ENCODE assay signal across 11 mouse cellular contexts in the genomic region with DNA sequence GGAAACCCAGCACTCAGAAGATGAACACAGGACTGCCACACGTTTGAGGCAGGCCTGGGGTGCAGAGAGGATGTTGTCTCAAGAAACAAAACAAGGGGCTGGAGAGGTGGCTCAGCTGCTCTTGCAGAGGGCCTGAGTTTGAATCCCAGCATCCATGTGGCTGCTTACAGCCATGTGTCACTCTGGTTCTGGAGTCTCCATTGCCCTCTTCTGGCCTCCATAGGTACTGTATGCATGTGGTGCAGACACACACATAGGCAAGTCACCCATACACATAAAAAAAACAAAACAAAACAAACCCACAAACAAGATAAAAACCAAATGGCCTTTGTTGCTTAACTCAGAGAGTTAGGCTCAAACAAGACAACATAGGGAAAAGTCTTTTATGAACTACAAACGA. TPM values are rescaled to one million over a fixed set of nuclear protein-coding genes. Genes with fewer than 3 reads are reported as not detected.
DNase-seq lines count a peak whose midpoint lies in the region; ATAC-seq and TF ChIP-seq lines count a peak whose summit lies in the region.
"Had no signal": no experiment of that assay in that cellular context is flagged by ENCODE, and none has a peak within 500 bp of the region (broad histone marks: within the 10 kb centered on the region; RNA-seq: fewer than 3 reads in every experiment).

No protein-coding gene starts in this region.

- no peaks in the 10 kb centered on the region for H3K27me3 ChIP-seq in kidney, adult 2 months (replicated peaks; ENCODE audit: control insufficient read depth, insufficient read depth, low read length)
- no peaks in the 10 kb centered on the region for H3K27me3 ChIP-seq in ES-Bruce4 (ENCODE audit: control insufficient read depth, insufficient read depth, low read length, poor library complexity, severe bottlenecking)
- H3K27me3 ChIP-seq: megakaryocyte, embryonic 14.5 days had no signal

- H3K4me1 ChIP-seq in kidney, adult 2 months (ENCODE audit: control insufficient read depth, insufficient read depth, low read length): peaks cover 10% of the 10 kb centered on the region; the same call in 1 of the 2 replicates
- no peaks in the 10 kb centered on the region for H3K4me1 ChIP-seq in ES-Bruce4 (ENCODE audit: control insufficient read depth, insufficient read depth, low read length)

- DNase-seq in kidney, adult 2 months: no peak
- DNase-seq in kidney, postnatal 25 days: no peak
- peak; percentile 69 for DNase-seq in 3T3-L1 (ENCODE audit: low read depth, low spot score)
- no peak for DNase-seq in Muller cell, postnatal 12 days (ENCODE audit: inconsistent ontology term)
- no peak for DNase-seq in T-cell, adult 2 months (ENCODE audit: low spot score)
- DNase-seq in gastrocnemius, postnatal 36 days: no peak
- DNase-seq: adrenal gland, adult 2 months had no signal

- 81% methylated on average over 2 of the region's 2 CpGs for WGBS in kidney, adult 2 months

- H3K36me3 ChIP-seq in kidney, adult 2 months (ENCODE audit: control insufficient read depth, insufficient read depth, low read length): no peaks in the 10 kb centered on the region
- peaks cover 3% of the 10 kb centered on the region; the same call in 1 of the 2 replicates for H3K36me3 ChIP-seq in ES-Bruce4 (ENCODE audit: control insufficient read depth, insufficient read depth, low read length, poor library complexity, severe bottlenecking)

- 0 out of 2 replicates have a peak, but pooled peaks have one; percentile 40 for ATAC-seq in erythroblast, adult 5-6 weeks (replicated peaks; ENCODE audit: low FRiP score, poor library complexity, severe bottlenecking)

- TF ChIP-seq CTCF in kidney, adult 2 months (conservative IDR thresholded peaks at IDR 0.05; ENCODE audit: insufficient read depth, insufficient read length, low read depth, low read length): peak; percentile 30; the same call in 1 of the 2 replicates
- TF ChIP-seq CTCF in ES-Bruce4 (IDR thresholded peaks at IDR 0.05; ENCODE audit: low read depth, low read length): peak; percentile 15

- TF ChIP-seq EP300 in ES-Bruce4 (IDR thresholded peaks at IDR 0.05; ENCODE audit: insufficient read depth, low read depth, low read length): no peak

- no peak overlapping the region for H3K27ac ChIP-seq in kidney, adult 2 months (ENCODE audit: insufficient read depth, low read depth, low read length)
- H3K27ac ChIP-seq in ES-Bruce4 (ENCODE audit: insufficient read depth, low read length): no peak overlapping the region

- no peak for TF ChIP-seq POLR2A in kidney, adult 2 months (IDR thresholded peaks at IDR 0.05; ENCODE audit: low read depth, low read length)
- TF ChIP-seq POLR2A in ES-Bruce4 (IDR thresholded peaks at IDR 0.05; ENCODE audit: insufficient read depth, low read length): no peak

- no peak overlapping the region for H3K4me3 ChIP-seq in kidney, adult 2 months (ENCODE audit: insufficient read depth, low read depth, low read length)
- H3K4me3 ChIP-seq in ES-Bruce4 (ENCODE audit: low read depth, low read length): no peak overlapping the region

- H3K9me3 ChIP-seq in ES-Bruce4 (replicated peaks; ENCODE audit: control insufficient read depth, insufficient read depth, low read length, poor library complexity, severe bottlenecking): no peaks in the 10 kb centered on the region
- H3K9me3 ChIP-seq: megakaryocyte, embryonic 14.5 days had no signal

- no peak overlapping the region for H3K9ac ChIP-seq in ES-Bruce4 (ENCODE audit: low read depth, poor library complexity, severe bottlenecking)

- intact Hi-C loops in gastrocnemius, postnatal 36 days (cut with DNase I): loop anchor here (10.0 kb wide), 1 partner anchor 267 kb away; a partner anchor contains a TSS

RNA-seq across cellular contexts. Expression of a gene that starts 2.3 kb away (rescaled TPM):
- 48.4 and 64.4 TPM in 2 replicates for polyA plus RNA-seq in kidney, adult 2 months (2012; rRNA removed)
- polyA plus RNA-seq in ES-Bruce4 (2011; ENCODE audit: insufficient read depth, insufficient read length, low read depth, missing spikeins): 31.6 and 38.7 TPM in 2 replicates
- total RNA-seq in erythroblast, adult 5-6 weeks (2015; ENCODE audit: low replicate concordance): 2.7 and 5.4 TPM in 2 replicates
- 12.9 and 13.5 TPM in 2 replicates for total RNA-seq in erythroblast, adult 5-6 weeks (2017; ENCODE audit: low replicate concordance)
- 10 to 100 TPM; 17.8 to 20.4 TPM for total RNA-seq in gastrocnemius, postnatal 36 days (2021)

RNA-seq across cellular contexts. Expression of a gene that starts 34.4 kb away (rescaled TPM):
- 0.79 and 1.1 TPM in 2 replicates for polyA plus RNA-seq in kidney, adult 2 months (2012; rRNA removed)
- polyA plus RNA-seq in ES-Bruce4 (2011; ENCODE audit: insufficient read depth, insufficient read length, low read depth, missing spikeins): not detected in 2 replicates
- total RNA-seq in erythroblast, adult 5-6 weeks (2015; ENCODE audit: low replicate concordance): not detected in 2 replicates
- total RNA-seq in erythroblast, adult 5-6 weeks (2017; ENCODE audit: low replicate concordance): not detected in 2 replicates
- 10 to 100 TPM; 56.6 to 86.1 TPM for total RNA-seq in gastrocnemius, postnatal 36 days (2021)
- total RNA-seq: hematopoietic stem cell, adult 5-6 weeks had no signal

Comparison
In these comparisons a context has a peak if more than half of its experiments do, and no peak if none do; other contexts are left out.
1. RNA of a gene that starts 34.4 kb away (total RNA-seq): 56.6 to 86.1 TPM in gastrocnemius, postnatal 36 days; not detected in erythroblast, adult 5-6 weeks; every median in the first group is over 10 times any median in the second.